Mouse (Mus musculus): ENCODE measurements around the gene Unc80.

- no peak for TF ChIP-seq CTCF (IDR thresholded peaks at IDR 0.05; ENCODE audit: control insufficient read depth, insufficient read depth, insufficient read length)
- TF ChIP-seq USF1 (IDR thresholded peaks at IDR 0.05; ENCODE audit: low read depth) = no peak
- no peak for TF ChIP-seq CEBPB (IDR thresholded peaks at IDR 0.05; ENCODE audit: low read depth)
- no peak for TF ChIP-seq MYOG (IDR thresholded peaks at IDR 0.05; ENCODE audit: control insufficient read depth, extremely low read depth, insufficient read length)
- no peak for TF ChIP-seq MAX (IDR thresholded peaks at IDR 0.05)
- no peak for TF ChIP-seq MYOD1 (IDR thresholded peaks at IDR 0.05; ENCODE audit: control insufficient read depth, insufficient read length, low read depth)
Observed at GRCm38 (mm10) chr1:66650006-66650405, 181.8 kb downstream of the Unc80 start.
